Mouse (Mus musculus): ENCODE measurements around the gene Slc7a8. TPM values are rescaled to one million over a fixed set of nuclear protein-coding genes. Genes with fewer than 3 reads are reported as not detected.

The Slc7a8 gene
- polyA plus RNA-seq, 1 experiment from 2014 or later = 7.4 TPM

DNA sequence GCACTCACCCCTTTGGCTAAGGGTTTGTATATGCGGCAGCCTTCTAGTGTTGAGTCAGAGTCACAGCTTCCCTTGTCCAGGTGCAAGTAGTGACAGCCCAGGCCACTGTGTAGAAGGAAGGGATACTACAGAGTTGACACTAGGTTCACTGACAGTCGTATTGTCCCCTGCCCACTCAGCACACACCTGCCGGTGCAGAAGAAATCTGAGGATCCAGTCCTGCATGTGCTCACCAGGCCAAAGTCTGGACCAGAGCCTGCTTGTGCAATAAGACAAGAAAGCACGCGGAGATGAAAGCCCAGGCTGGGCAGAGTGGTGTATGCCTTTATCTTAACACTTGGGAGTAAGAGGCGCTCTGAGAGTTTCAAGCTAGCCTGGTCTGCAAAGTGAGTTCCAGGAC is 86.7 kb downstream of the Slc7a8 start:
- Histone ChIP-seq H3K4me1 (ENCODE audit: control insufficient read depth, insufficient read depth, low read length) (no peaks in the 10 kb centered on the region), H3K9me3 (ENCODE audit: control insufficient read depth, low read length) (no peaks in the 10 kb centered on the region), H3K9ac (ENCODE audit: low read depth, low read length) (no peak overlapping the region), H3K27me3 (replicated peaks; ENCODE audit: control insufficient read depth, insufficient read depth, low read length) (no peaks in the 10 kb centered on the region), H3K4me2 (ENCODE audit: low read depth, low read length) (no peak overlapping the region), H3K36me3 (ENCODE audit: control insufficient read depth, insufficient read depth, low read length) (peaks cover 16% of the 10 kb centered on the region), H3K4me3 (ENCODE audit: low read depth, low read length) (no peak overlapping the region), H3K27ac (replicated peaks; ENCODE audit: low read depth, low read length) (no peak overlapping the region)
- DNase-seq (ENCODE audit: low spot score) (no peak), ATAC-seq (ENCODE audit: low read depth) (no peak)
- WGBS = 80% methylated on average over 6 of the region's 6 CpGs

DNA sequence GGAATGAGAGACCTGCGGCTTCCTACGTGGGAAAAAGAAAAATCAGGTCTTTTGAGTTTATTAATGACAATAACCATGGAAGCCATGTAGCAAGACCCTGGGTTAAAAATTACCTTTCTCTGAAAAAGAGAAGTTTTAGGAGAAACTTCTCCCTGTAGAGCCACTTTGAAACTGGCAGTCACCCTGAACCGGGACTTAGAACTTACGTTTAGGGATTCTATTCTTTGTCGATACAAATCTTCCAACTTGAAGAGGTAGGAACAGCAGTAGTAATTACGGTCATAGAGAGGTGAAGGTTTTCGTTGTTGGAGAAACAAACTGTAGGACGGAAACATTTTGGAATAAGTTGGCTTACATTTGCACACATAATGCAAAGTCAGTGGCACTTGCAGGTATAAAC is 94.5 kb downstream of the Slc7a8 start:
- Histone ChIP-seq H3K4me1 (ENCODE audit: control insufficient read depth, insufficient read depth, low read length) (peaks cover 19% of the 10 kb centered on the region), H3K27ac (replicated peaks; ENCODE audit: low read depth, low read length) (peak overlapping the region; percentile 96), H3K4me2 (ENCODE audit: low read depth, low read length) (peak overlapping the region; percentile 67), H3K9ac (ENCODE audit: low read depth, low read length) (peak overlapping the region; percentile 97), H3K36me3 (ENCODE audit: control insufficient read depth, insufficient read depth, low read length) (peaks cover 30% of the 10 kb centered on the region), H3K27me3 (replicated peaks; ENCODE audit: control insufficient read depth, insufficient read depth, low read length) (no peaks in the 10 kb centered on the region), H3K4me3 (ENCODE audit: low read depth, low read length) (peak overlapping the region; percentile 90), H3K9me3 (ENCODE audit: control insufficient read depth, low read length) (no peaks in the 10 kb centered on the region)
- DNase-seq (ENCODE audit: low spot score) (no peak), ATAC-seq (ENCODE audit: low read depth) (no peak)
- 3% methylated on average over 8 of the region's 8 CpGs for WGBS

- ATAC-seq (ENCODE audit: low read depth) (peak; percentile 97), DNase-seq (ENCODE audit: low spot score) (peak; percentile 100)
- Histone ChIP-seq H3K4me3 (ENCODE audit: low read depth, low read length) (peak within 1 kb of the TSS; percentile 90), H3K9me3 (ENCODE audit: control insufficient read depth, low read length) (no peaks in the 10 kb centered on the region), H3K9ac (ENCODE audit: low read depth, low read length) (peak within 1 kb of the TSS; percentile 97), H3K27me3 (replicated peaks; ENCODE audit: control insufficient read depth, insufficient read depth, low read length) (no peaks in the 10 kb centered on the region), H3K4me1 (ENCODE audit: control insufficient read depth, insufficient read depth, low read length) (peaks cover 19% of the 10 kb centered on the region), H3K4me2 (ENCODE audit: low read depth, low read length) (peak within 1 kb of the TSS; percentile 67), H3K36me3 (ENCODE audit: control insufficient read depth, insufficient read depth, low read length) (peaks cover 30% of the 10 kb centered on the region), H3K27ac (replicated peaks; ENCODE audit: low read depth, low read length) (peak within 1 kb of the TSS; percentile 96)
- WGBS = 0% methylated on average over 44 of the region's 44 CpGs
Observed at GRCm38 (mm10) chr14:54686522-54687143, 95.1 kb downstream of the Slc7a8 start, which contains the start of gene Acin1. Gene Acin1 (minus strand): TSS chr14:54686931.

GRCm38 (mm10) chr14:54686063-54686521 is 95.7 kb downstream of the Slc7a8 start, which contains the start of gene 1700123O20Rik:
Gene 1700123O20Rik (plus strand): TSS chr14:54686216.
- ATAC-seq (ENCODE audit: low read depth) (peak; percentile 85), DNase-seq (ENCODE audit: low spot score) (peak; percentile 95)
- H3K9me3 ChIP-seq (ENCODE audit: control insufficient read depth, low read length) = no peaks in the 10 kb centered on the region
- peak within 1 kb of the TSS; percentile 67 for H3K4me2 ChIP-seq (ENCODE audit: low read depth, low read length)
- H3K9ac ChIP-seq (ENCODE audit: low read depth, low read length) = peak within 1 kb of the TSS; percentile 97
- H3K4me3 ChIP-seq (ENCODE audit: low read depth, low read length) = peak within 1 kb of the TSS; percentile 90
- H3K27ac ChIP-seq (replicated peaks; ENCODE audit: low read depth, low read length) = peak within 1 kb of the TSS; percentile 96
- peaks cover 32% of the 10 kb centered on the region for H3K36me3 ChIP-seq (ENCODE audit: control insufficient read depth, insufficient read depth, low read length)
- H3K27me3 ChIP-seq (replicated peaks; ENCODE audit: control insufficient read depth, insufficient read depth, low read length) = no peaks in the 10 kb centered on the region
- under 1% methylated on average over 40 of the region's 41 CpGs for WGBS
- H3K4me1 ChIP-seq (ENCODE audit: control insufficient read depth, insufficient read depth, low read length) = peaks cover 19% of the 10 kb centered on the region

DNA sequence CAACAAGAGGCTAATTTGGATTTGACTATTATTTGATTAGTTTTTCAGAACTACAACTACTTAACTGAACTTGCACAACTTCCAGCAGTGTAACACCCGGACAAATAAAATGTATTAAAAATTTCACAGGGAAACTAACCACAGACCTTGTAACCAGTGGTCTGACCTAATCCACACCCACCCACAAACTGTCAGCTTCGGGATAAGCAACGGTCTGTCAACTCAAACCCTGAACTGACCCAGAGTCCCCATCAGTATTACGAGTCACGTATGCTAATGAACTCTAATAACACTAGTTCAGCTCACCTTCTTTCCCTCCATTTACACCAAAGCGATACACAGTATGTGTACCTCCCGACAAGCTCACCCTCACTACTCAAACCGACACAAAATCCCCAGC is 96.3 kb downstream of the Slc7a8 start:
- H3K9ac ChIP-seq (ENCODE audit: low read depth, low read length) = peak overlapping the region; percentile 97
- no peaks in the 10 kb centered on the region for H3K9me3 ChIP-seq (ENCODE audit: control insufficient read depth, low read length)
- H3K27ac ChIP-seq (replicated peaks; ENCODE audit: low read depth, low read length) = peak overlapping the region; percentile 96; the same call in 1 of the 2 replicates
- peak overlapping the region; percentile 90 for H3K4me3 ChIP-seq (ENCODE audit: low read depth, low read length)
- ATAC-seq (ENCODE audit: low read depth) = no peak
- no peak for DNase-seq (ENCODE audit: low spot score)
- H3K27me3 ChIP-seq (replicated peaks; ENCODE audit: control insufficient read depth, insufficient read depth, low read length) = no peaks in the 10 kb centered on the region
- peak overlapping the region; percentile 67 for H3K4me2 ChIP-seq (ENCODE audit: low read depth, low read length)
- 8% methylated on average over 8 of the region's 8 CpGs for WGBS
- H3K36me3 ChIP-seq (ENCODE audit: control insufficient read depth, insufficient read depth, low read length) = peaks cover 31% of the 10 kb centered on the region; the same call in 1 of the 2 replicates
- peaks cover 19% of the 10 kb centered on the region for H3K4me1 ChIP-seq (ENCODE audit: control insufficient read depth, insufficient read depth, low read length)

- ATAC-seq (ENCODE audit: low read depth) (no peak), DNase-seq (ENCODE audit: low spot score) (no peak)
- Histone ChIP-seq H3K4me3 (ENCODE audit: low read depth, low read length) (no peak overlapping the region), H3K9ac (ENCODE audit: low read depth, low read length) (no peak overlapping the region), H3K4me2 (ENCODE audit: low read depth, low read length) (no peak overlapping the region), H3K36me3 (ENCODE audit: control insufficient read depth, insufficient read depth, low read length) (peaks cover 40% of the 10 kb centered on the region), H3K27ac (replicated peaks; ENCODE audit: low read depth, low read length) (no peak overlapping the region), H3K9me3 (ENCODE audit: control insufficient read depth, low read length) (no peaks in the 10 kb centered on the region), H3K4me1 (ENCODE audit: control insufficient read depth, insufficient read depth, low read length) (peaks cover 8% of the 10 kb centered on the region; the same call in 1 of the 2 replicates), H3K27me3 (replicated peaks; ENCODE audit: control insufficient read depth, insufficient read depth, low read length) (no peaks in the 10 kb centered on the region)
- WGBS = 83% methylated on average over 3 of the region's 3 CpGs
Observed at GRCm38 (mm10) chr14:54682396-54682795, 99.3 kb downstream of the Slc7a8 start.

DNA sequence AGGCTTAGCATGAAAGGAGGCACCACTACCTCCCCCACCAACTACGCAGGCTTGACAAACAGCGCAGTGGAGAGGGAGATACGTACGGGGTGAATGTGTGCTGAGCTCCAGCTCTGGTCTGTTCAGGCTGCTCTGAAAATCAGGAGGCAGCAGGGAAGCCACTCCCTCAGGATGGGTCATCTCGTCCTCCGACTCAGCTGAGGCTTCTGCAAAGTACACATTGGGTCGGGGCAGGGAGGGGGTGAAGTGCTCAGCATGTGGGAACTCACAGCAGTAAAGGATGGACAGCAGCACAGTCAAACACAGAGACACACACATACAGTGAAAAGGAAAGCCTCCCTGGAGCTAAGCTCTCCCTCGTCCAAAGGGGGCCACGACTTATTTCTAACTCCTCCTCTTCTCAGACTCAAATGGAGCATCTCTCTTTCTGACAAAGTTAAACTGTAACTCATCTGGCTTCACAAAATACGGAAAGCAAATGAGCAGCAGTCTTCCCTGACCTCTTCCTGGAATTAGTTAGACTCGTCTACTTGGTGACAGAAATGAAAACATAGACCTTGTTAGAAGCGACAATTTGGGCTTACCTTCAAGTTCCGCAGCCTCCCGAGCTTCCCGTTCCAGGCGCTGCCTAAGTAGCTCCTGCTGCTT is 103.0 kb downstream of the Slc7a8 start:
- Histone ChIP-seq H3K36me3 (ENCODE audit: control insufficient read depth, insufficient read depth, low read length) (peaks cover 73% of the 10 kb centered on the region), H3K4me2 (ENCODE audit: low read depth, low read length) (no peak overlapping the region), H3K4me3 (ENCODE audit: low read depth, low read length) (no peak overlapping the region), H3K27me3 (replicated peaks; ENCODE audit: control insufficient read depth, insufficient read depth, low read length) (no peaks in the 10 kb centered on the region), H3K9me3 (ENCODE audit: control insufficient read depth, low read length) (no peaks in the 10 kb centered on the region), H3K9ac (ENCODE audit: low read depth, low read length) (no peak overlapping the region), H3K27ac (replicated peaks; ENCODE audit: low read depth, low read length) (no peak overlapping the region), H3K4me1 (ENCODE audit: control insufficient read depth, insufficient read depth, low read length) (no peaks in the 10 kb centered on the region)
- DNase-seq (ENCODE audit: low spot score) = no peak
- no peak for ATAC-seq (ENCODE audit: low read depth)
- WGBS = 88% methylated on average over 16 of the region's 16 CpGs

DNA sequence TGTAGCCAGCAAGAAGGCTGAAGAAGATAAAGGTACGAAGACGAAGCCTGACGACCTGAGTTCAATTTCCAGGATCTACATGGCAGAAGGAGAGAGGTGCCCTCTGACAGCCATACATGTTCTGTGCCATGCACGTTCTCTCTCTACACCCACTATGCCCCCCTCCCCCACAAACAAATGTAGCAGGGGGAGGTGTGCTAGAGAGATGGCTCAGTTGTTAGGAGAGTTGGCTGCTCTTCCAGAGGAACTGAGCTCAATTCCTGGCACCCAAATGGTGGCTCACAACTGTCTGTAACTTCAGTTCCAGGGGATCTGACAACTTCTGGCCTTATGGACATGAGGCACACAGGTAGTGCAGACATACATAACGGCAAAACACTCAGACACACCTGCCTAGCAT is 105.5 kb downstream of the Slc7a8 start:
- Histone ChIP-seq H3K36me3 (ENCODE audit: control insufficient read depth, insufficient read depth, low read length) (peaks cover 87% of the 10 kb centered on the region), H3K4me3 (ENCODE audit: low read depth, low read length) (no peak overlapping the region), H3K27ac (replicated peaks; ENCODE audit: low read depth, low read length) (no peak overlapping the region), H3K9ac (ENCODE audit: low read depth, low read length) (no peak overlapping the region), H3K4me1 (ENCODE audit: control insufficient read depth, insufficient read depth, low read length) (no peaks in the 10 kb centered on the region), H3K9me3 (ENCODE audit: control insufficient read depth, low read length) (no peaks in the 10 kb centered on the region), H3K27me3 (replicated peaks; ENCODE audit: control insufficient read depth, insufficient read depth, low read length) (no peaks in the 10 kb centered on the region), H3K4me2 (ENCODE audit: low read depth, low read length) (no peak overlapping the region)
- ATAC-seq (ENCODE audit: low read depth) = no peak
- DNase-seq (ENCODE audit: low spot score) = no peak
- WGBS = 89% methylated on average over 5 of the region's 5 CpGs
